Mouse (Mus musculus) layer of hippocampus, adult 2 months (tissue): ENCODE results near the gene Nfe2l1. TPM values are rescaled to one million over a fixed set of nuclear protein-coding genes. Genes with fewer than 3 reads are reported as not detected.
A peak's percentile ranks its signal among the peaks of the same experiment; 100 is the strongest.

ENCODE experiments used
- DNase-seq, 2 experiments: peaks; one replicate each; pipeline ENCODE4 v3.0.0; 2022; ENCODE audit warnings: low spot score in 2 of 2
- H3K27ac ChIP-seq: fragments of 200-600 bp; 2 replicates; pipeline ENCODE4 v1.8.1; 2022
- H3K4me3 ChIP-seq: fragments of 200-600 bp; 2 replicates; pipeline ENCODE4 v1.8.1; 2022; ENCODE audit warnings: mild to moderate bottlenecking
- CTCF ChIP-seq: fragments of 200-600 bp; conservative IDR thresholded peaks from 2 replicates; pipeline ENCODE4 v1.8.1; 2022; ENCODE audit warnings: antibody characterized with exemption, mild to moderate bottlenecking, moderate library complexity
- long read RNA-seq, 2 experiments: library from polyadenylated mRNA; stranded (forward); transcript quantifications; one replicate each; pipeline ENCODE4 v2.0.0; 2021; ENCODE audit warnings: borderline mapping rate in 2 of 2
- total RNA-seq, 2 experiments: library from RNA; stranded (reverse); gene quantifications; 2 replicates each; pipeline ENCODE4 v1.2.3; 2021

Nfe2l1 gene
- total RNA-seq = 100 to 1,000 TPM; 221 to 229 TPM
- long read RNA-seq, experiment 1, full-length matches to known transcripts = 159 of 261 reads
- long read RNA-seq, experiment 1, partial matches to known transcripts = 61 of 261 reads
- long read RNA-seq, experiment 1, other reads (novel, unspliced or antisense) = 41 of 261 reads
- long read RNA-seq, experiment 2, full-length matches to known transcripts = 208 of 326 reads
- long read RNA-seq, experiment 2, partial matches to known transcripts = 27 of 326 reads
- long read RNA-seq, experiment 2, other reads (novel, unspliced or antisense) = 91 of 326 reads

DNA sequence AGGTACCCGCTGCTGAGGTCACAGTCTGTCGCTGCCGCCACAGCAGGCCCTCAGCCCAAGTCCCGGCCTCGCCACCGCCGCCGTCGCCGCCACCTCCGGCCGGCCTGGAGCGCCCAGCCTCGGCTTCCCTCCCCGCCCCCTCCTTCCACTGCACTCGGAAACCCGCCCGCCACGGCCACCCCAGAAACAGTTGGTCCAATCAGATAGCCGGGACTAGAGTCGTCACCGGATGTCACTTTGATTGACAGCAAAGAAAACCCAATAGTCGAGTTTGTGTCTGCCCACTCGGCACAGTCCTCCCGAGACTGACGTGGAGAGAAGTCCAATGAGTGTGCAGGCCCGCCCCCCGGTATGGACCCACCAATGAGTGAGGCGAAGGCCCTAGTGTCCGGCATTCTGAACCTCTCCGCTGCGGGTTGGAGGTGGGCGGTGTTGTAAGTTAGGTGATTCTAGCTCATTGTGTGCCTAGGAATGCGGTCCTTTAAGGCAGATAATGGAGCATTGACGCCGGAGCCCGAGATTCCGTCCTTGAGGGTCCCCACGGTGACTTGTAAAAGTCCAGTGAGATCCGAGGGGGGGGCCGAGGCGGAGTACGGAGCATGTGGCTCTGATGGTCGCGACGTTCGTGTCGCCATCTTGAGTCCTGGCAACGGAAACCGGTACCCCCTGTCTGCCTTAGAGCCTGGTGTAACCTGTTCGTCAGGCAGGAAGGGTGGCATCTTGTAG is at the start of gene Nfe2l1:
Nfe2l1 (minus strand) TSS at position 156 of the 726 bp plus-strand sequence.
- H3K4me3 ChIP-seq = peak within 1 kb of the TSS; percentile 98
- H3K27ac ChIP-seq = peak within 1 kb of the TSS; percentile 99
- DNase-seq = peak; percentile 95 to 100
- no peak for TF ChIP-seq CTCF

DNA sequence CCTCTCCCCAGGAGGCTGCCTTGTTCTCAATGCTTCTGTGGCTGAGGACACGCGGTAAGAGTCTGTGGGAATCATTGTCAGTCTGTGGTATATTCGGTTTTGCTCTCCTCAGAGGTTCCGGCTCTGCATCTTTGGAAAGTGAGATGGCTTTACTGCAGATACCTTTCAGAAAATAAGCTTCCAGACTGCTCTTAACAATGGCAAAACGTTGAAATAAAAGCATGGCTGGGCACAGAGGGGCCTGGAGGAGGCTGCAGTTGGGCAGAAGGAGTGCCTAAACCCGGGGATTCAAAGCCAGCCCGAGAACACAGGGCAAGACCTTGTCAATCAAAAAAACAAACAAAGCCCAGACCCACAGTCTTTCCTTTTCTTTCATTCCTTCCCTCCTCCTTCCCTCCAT is 49.6 kb upstream of the Nfe2l1 start:
- H3K27ac ChIP-seq = no peak overlapping the region
- H3K4me3 ChIP-seq = no peak overlapping the region
- no peak for TF ChIP-seq CTCF
- DNase-seq = no peak

DNA sequence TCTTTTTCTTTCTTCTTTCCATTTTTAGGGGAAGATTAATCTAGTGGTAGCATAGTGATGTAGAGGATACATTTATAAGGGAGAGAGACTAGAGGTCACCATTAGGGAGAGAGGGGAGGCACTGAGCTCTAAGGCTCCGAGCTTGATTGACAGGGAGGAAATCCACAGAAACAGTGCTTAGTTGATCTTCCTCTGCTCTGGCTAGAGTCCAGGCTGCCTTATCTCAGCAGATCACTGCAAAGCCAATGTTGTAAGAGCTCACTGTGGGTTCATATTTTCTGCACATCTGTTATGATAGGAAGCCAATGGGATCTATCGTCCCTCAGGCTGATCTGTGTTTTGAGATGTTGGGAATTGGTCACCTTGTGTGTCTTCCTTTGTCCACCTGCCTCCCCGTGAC is 48.9 kb upstream of the Nfe2l1 start:
- Histone ChIP-seq H3K27ac (no peak overlapping the region), H3K4me3 (no peak overlapping the region)
- no peak for TF ChIP-seq CTCF
- no peak for DNase-seq

DNA sequence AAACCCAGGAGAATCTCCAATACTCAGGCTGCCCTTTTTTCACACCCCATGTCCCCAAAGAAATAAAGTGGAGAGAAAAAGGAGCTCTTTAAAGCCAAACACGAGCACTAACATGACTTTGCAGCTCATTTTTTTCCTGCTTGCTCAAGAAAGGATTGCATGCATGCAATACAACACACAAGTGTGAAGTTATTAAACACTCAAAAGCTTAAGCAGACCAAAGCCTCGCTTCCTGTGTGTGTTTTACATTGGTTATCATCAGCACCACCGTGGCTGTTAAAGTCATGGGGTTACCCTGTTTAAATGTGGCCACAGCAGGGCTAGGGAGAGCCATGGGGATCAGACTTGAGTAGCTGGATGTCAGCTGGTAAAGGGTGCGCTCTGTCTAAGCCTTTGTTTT is 47.3 kb upstream of the Nfe2l1 start:
- H3K4me3 ChIP-seq = no peak overlapping the region
- H3K27ac ChIP-seq = peak overlapping the region; percentile 89
- DNase-seq = no peak
- TF ChIP-seq CTCF = no peak

DNA sequence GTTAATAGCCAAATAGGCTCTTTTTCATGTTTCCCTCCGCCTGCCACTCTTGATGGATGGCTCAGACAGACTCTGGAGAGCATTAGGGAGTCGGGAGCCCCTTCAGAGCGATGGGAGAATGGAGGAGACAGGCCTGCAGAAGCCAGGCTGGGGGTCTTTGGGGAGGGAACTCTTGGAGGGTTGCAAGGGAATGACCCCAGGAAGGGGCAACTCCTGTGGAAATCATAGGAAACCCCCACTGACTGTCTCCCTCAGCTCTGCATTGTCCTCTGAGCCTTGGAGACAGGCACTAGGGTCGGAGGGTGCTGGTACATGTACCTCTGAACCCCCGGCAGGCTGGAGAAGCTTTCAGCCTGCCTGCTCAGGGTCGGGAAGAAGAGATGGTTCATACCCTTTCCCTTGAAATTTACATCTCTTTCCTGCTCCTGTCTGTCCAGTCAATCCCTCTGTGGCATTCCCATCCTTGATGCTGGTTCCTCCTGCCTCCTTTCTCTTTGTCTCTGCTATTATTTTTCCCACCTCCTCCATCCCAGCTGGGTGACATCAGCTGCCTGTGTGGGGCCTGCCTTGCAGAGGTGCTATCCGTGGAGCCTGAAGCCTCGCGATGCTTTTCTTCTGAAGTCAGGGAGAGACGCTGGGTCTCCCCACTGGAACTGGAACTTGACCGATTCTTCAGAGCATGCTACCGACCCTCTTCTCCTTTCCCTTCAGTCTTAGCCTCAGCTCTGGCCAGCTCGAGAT is 46.7 kb upstream of the Nfe2l1 start:
- H3K27ac ChIP-seq = peak overlapping the region; percentile 89
- peak overlapping the region; percentile 20; the same call in 1 of the 2 replicates for H3K4me3 ChIP-seq
- no peak for TF ChIP-seq CTCF
- no peak for DNase-seq

DNA sequence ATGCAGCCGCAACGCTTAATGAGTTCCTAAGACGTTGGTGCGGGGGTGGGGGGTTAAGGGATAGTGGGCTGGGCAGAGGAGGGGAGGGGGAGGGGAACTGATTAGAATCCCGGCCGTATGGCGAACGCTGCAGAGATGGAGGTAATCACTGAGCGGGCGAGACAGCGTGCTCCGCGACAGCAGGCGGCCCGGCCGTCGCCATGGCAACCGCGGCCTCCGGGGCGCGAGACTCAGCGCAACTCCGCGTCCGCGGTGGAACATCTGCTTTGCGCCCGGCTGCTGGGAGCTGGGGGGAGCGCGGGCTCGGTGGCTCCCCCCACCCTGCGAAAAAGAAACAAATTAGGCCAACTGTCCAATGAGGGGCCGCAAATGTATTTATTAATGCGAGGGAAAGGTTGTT is 46.0 kb upstream of the Nfe2l1 start:
- H3K4me3 ChIP-seq = peak overlapping the region; percentile 48
- no peak for TF ChIP-seq CTCF
- DNase-seq = peak; percentile 81 to 83
- peak overlapping the region; percentile 89 for H3K27ac ChIP-seq

DNA sequence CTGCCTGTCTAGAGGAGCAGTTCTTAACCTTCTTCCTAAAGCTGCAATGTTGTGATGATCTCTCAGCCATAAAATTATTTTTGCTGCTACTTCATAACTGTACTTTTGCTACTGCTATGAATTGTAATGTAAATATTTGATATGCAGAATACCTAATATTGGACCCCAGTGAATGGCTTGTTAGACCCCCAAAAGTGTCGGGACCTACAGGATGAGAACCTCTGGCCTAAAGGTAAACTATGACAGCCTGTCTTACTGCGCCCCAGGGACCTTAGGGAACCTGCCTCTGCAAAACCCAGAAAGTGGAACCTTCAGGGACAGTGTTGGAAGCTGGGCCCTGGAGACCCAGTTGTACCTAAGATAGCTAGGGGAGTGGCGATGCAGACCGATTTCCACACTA is 45.5 kb upstream of the Nfe2l1 start:
- peak overlapping the region; percentile 89 for H3K27ac ChIP-seq

DNA sequence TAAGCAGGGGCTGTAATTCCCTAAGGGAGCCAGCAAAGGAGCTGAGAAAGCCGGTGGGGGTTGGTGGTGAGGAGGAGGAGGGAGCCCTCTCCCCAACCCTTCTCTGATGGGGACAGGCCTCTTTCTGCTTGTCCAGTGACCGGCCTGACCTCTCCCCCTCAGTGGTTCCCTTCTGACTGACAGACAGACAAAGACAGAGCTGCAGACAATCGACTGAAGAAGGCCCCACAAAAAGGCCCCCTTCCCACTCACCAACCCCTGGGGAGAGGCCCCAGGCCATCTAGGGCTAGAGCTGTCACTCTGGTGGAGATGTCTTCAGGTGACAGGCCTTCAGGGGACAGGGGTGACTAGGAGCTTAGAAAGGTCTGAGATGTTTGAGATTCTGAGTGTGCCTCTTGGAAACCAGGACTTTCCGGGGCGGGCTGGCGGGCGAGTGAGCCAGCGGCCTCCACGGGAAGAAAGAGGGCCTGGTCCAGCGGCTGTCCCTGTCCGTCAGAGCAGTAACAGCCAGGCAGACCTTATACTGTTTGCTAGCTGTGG is 43.9 kb upstream of the Nfe2l1 start:
- no peak for DNase-seq
- H3K27ac ChIP-seq = peak overlapping the region; percentile 89
- no peak overlapping the region for H3K4me3 ChIP-seq
- no peak for TF ChIP-seq CTCF

More for the DNA sequence above, 45.5 kb upstream of the Nfe2l1 start:
- peak overlapping the region; percentile 48 for H3K4me3 ChIP-seq
- no peak for TF ChIP-seq CTCF
- DNase-seq = no peak

DNA sequence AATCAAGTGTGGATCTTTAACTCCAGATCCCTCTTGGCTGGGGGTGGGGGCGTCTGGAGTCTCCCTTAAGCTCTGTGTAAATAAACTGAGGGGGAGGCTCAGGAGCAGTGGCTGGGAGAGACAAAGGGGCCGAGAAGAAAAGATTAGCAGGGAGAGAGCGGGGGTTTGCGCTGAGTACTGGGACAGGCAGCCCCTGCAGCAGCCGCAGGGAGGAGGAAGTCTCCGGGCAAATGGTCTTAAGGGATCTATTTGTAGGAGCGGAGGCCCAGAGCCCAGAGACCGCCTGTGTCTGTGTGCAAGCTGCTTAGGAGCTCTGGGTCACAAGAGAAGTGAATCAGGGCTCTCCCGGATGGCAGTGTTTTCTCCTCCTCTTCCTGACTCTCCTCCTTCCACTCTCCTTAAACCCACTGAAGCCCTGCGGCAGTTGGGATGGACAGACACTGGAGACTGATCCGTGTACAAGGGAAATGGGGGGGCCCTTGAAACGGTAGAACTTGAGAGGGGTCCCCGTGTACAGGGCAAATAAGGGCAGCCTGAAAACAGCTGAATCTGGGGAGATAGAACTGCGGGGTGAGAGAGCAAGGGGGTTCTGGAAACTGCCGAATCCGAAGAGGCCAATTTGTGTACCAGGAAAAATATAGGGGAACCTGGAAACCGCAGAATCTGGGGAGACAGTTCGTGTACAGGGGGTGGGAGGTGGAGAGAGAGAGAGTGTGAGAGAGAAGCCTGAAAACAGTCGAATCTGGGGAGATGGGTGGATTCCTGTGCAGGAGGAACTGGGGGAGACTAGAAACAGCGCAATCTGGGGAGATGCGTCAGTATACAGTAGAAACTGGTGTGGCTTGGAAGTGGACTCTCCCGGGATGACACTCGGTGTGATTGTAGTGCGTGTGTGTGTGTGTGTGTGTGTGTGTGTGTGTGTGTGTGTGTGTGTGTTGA is 42.9 kb upstream of the Nfe2l1 start:
- H3K4me3 ChIP-seq = no peak overlapping the region
- TF ChIP-seq CTCF = no peak; the same call in 1 of the 2 replicates
- no peak for DNase-seq
- peak overlapping the region; percentile 86 for H3K27ac ChIP-seq

DNA sequence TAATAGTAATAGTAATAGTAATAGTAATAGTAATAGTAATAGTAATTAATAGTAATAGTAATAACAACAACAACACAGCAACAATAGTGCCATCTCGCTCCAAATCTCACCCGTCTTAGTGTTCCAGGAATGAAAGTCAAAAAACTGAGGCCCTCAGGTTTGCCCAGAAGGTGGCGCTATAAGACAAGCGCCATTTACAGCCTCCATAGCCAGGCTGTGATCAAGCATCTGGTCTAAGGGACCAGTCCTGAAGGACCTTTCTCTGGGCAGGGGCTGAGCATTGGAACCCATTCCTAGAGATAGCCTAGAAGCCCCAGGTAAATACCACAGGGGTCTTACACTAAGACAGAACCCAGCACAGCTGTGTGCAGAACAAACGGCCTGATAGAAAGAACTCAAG is 37.4 kb upstream of the Nfe2l1 start:
- DNase-seq = peak; percentile 67 to 81
- Histone ChIP-seq H3K27ac (no peak overlapping the region), H3K4me3 (no peak overlapping the region)
- TF ChIP-seq CTCF = peak; percentile 89

DNA sequence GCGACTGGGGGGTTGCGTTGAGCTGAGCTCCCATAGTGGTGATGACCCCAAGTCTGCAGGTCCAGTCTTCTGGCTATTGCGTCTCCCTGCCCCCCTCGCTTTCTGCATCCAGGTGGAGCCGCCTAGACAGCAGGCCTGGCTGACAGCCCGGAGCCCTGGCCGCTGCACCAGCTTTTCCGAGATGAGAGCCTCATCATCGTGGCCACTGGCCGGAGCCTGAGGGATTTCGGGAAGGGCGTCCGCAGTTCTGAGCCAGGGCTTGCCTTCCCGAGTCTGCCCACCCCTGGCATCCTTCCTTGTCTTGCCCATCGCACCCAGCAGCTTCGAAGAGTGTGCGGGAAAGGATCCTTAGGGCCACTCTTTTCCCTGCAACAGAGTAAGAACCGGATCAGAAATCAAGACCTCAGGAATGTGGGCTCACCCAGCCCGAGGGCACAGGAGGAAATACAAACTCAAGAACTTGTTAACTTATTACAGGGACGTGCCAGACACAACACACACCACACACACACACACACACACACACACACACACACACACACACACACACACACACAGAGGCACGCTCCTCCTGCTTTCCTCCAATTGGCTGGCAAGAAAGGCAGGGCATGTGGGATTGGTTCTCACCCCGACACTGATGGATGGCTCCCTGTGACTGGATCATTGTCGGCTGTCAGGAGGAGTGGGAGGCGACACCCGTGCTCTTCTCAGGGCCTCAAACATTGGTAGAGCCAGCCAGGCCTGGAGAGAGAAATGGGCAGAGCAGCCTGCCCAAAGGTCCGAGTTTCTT is 33.6 kb upstream of the Nfe2l1 start:
- Histone ChIP-seq H3K27ac (no peak overlapping the region), H3K4me3 (no peak overlapping the region)
- no peak for TF ChIP-seq CTCF
- DNase-seq = peak; percentile 41 to 51

DNA sequence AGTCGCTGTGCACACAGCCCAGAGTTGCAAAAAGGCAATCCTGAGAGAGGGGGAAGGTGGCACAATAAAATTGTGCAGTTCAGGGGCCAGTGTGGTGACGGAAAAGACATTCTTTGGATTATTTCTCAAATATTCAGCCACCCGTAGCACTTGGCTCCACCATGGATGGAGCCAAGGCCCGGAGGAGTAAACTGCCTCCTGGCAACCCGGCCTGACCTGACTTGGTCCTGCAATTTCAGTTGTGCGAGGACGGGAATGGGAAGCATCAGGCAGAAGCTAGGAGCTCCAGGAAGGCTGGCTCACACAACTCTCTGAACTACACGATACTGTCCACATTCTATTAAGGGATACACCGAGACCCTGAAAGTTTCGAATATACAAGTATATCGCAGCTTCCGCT is 32.8 kb upstream of the Nfe2l1 start:
- DNase-seq = no peak
- no peak for TF ChIP-seq CTCF
- Histone ChIP-seq H3K27ac (no peak overlapping the region), H3K4me3 (peak overlapping the region; percentile 62; the same call in 1 of the 2 replicates)
